Mouse (Mus musculus) CH12.LX (cell line): ENCODE data around the gene Anxa3. TPM values are rescaled to one million over a fixed set of nuclear protein-coding genes. Genes with fewer than 3 reads are reported as not detected.

Experiments used
- DNase-seq: peaks from one replicate; pipeline ENCODE4 v3.0.0-alpha.2; 2013; ENCODE audit errors: extremely low read depth
- H3K27ac ChIP-seq: 2 replicates; pipeline ENCODE4 v1.5.1; 2012; ENCODE audit warnings: low read depth, mild to moderate bottlenecking, control low read depth, moderate library complexity; ENCODE audit not compliant: insufficient read depth
- H3K27me3 ChIP-seq: replicated peaks from 2 replicates; pipeline ENCODE3; 2012; ENCODE audit warnings: inconsistent platforms
- H3K36me3 ChIP-seq, 2 experiments: replicated peaks in 1 of 2; 2 replicates each; pipeline versions ENCODE3 to v1.6.1; 2012; ENCODE audit warnings: inconsistent platforms in 1 of 2, low read length in 1 of 2, mild to moderate bottlenecking in 1 of 2, mixed read lengths in 1 of 2, moderate library complexity in 1 of 2; ENCODE audit not compliant: control insufficient read depth in 1 of 2, insufficient read depth in 1 of 2
- H3K4me1 ChIP-seq, 2 experiments: 2 replicates each; pipeline ENCODE4 v1.6.1; 2012; ENCODE audit warnings: inconsistent platforms in 1 of 2, moderate library complexity in 1 of 2; ENCODE audit not compliant: insufficient read depth in 2 of 2, control insufficient read depth in 1 of 2
- H3K4me2 ChIP-seq: 2 replicates; pipeline ENCODE4 v1.6.1; 2012; ENCODE audit warnings: low read depth, mild to moderate bottlenecking, control low read depth; ENCODE audit not compliant: poor library complexity, insufficient read depth, severe bottlenecking
- H3K4me3 ChIP-seq, 3 experiments: fragments of 150-350 bp in 1 of 3; sonication (generic) in 1 of 3; replicated peaks in 1 of 3; 2 replicates each; pipeline versions ENCODE3 to v1.5.1; 2011 to 2012; ENCODE audit warnings: low read depth in 2 of 3, low read length in 2 of 3, mild to moderate bottlenecking in 2 of 3, moderate library complexity in 2 of 3, control low read depth in 1 of 3, improper control_type of control experiment in 1 of 3, inconsistent platforms in 1 of 3, mixed read lengths in 1 of 3; ENCODE audit not compliant: poor library complexity in 1 of 3
- H3K79me2 ChIP-seq: replicated peaks from 2 replicates; pipeline ENCODE4 v1.6.1; 2012; ENCODE audit warnings: mild to moderate bottlenecking, moderate library complexity; ENCODE audit not compliant: control insufficient read depth, poor library complexity, insufficient read depth, severe bottlenecking; ENCODE audit errors: extremely low read depth
- H3K9ac ChIP-seq: 2 replicates; pipeline ENCODE4 v1.6.1; 2012; ENCODE audit warnings: low read depth, mild to moderate bottlenecking, control low read depth, moderate library complexity; ENCODE audit not compliant: insufficient read depth
- H3K9me3 ChIP-seq: replicated peaks from 2 replicates; pipeline ENCODE3; 2012; ENCODE audit warnings: low read length, inconsistent platforms, mixed read lengths
- BHLHE40 ChIP-seq: IDR thresholded peaks from 2 replicates; pipeline ENCODE4 v1.6.1; 2011; ENCODE audit warnings: mild to moderate bottlenecking, low read depth, low read length, improper control_type of control experiment
- CHD1 ChIP-seq: IDR thresholded peaks from 2 replicates; pipeline ENCODE4 v1.6.1; 2012; ENCODE audit warnings: low read depth, low read length, improper control_type of control experiment, inconsistent platforms
- CTCF ChIP-seq, 2 experiments: IDR thresholded peaks in 1 of 2; conservative IDR thresholded peaks in 1 of 2; 2 replicates each; pipeline ENCODE4 v1.5.1; 2011 to 2012; ENCODE audit warnings: low read depth in 2 of 2, low read length in 2 of 2, improper control_type of control experiment in 1 of 2, inconsistent platforms in 1 of 2, mild to moderate bottlenecking in 1 of 2, moderate library complexity in 1 of 2
- E2F4 ChIP-seq: IDR thresholded peaks from 2 replicates; pipeline ENCODE4 v1.6.1; 2011; ENCODE audit warnings: low read depth, low read length, improper control_type of control experiment; ENCODE audit not compliant: insufficient replicate concordance
- ELF1 ChIP-seq: IDR thresholded peaks from 2 replicates; pipeline ENCODE4 v1.6.1; 2014; ENCODE audit warnings: low read depth, mild to moderate bottlenecking, inconsistent platforms, low read length, improper control_type of control experiment
- EP300 ChIP-seq: IDR thresholded peaks from 2 replicates; pipeline ENCODE4 v1.6.1; 2011; ENCODE audit warnings: low read length, improper control_type of control experiment
- GABPA ChIP-seq: IDR thresholded peaks from 2 replicates; pipeline ENCODE4 v1.6.1; 2012; ENCODE audit warnings: low read depth, low read length, improper control_type of control experiment, inconsistent platforms; ENCODE audit not compliant: insufficient replicate concordance
- HCFC1 ChIP-seq: IDR thresholded peaks from 2 replicates; pipeline ENCODE4 v1.6.1; 2012; ENCODE audit warnings: low read depth, mild to moderate bottlenecking, inconsistent platforms, low read length, improper control_type of control experiment
- MAX ChIP-seq: IDR thresholded peaks from 2 replicates; pipeline ENCODE4 v1.6.1; 2011; ENCODE audit warnings: low read length, improper control_type of control experiment
- MAZ ChIP-seq: IDR thresholded peaks from 2 replicates; pipeline ENCODE4 v1.6.1; 2012; ENCODE audit warnings: low read depth, mild to moderate bottlenecking, inconsistent platforms, low read length, improper control_type of control experiment, moderate library complexity
- MXI1 ChIP-seq: IDR thresholded peaks from 2 replicates; pipeline ENCODE4 v1.6.1; 2011; ENCODE audit warnings: mild to moderate bottlenecking, low read depth, low read length, improper control_type of control experiment
- PAX5 ChIP-seq: IDR thresholded peaks from 2 replicates; pipeline ENCODE4 v1.6.1; 2012; ENCODE audit warnings: low read length, inconsistent platforms, mixed read lengths
- RCOR1 ChIP-seq: conservative IDR thresholded peaks from 2 replicates; pipeline ENCODE4 v1.6.1; 2012; ENCODE audit warnings: low read depth, mild to moderate bottlenecking, inconsistent platforms, low read length, improper control_type of control experiment
- SIN3A ChIP-seq: IDR thresholded peaks from 2 replicates; pipeline ENCODE4 v1.6.1; 2012; ENCODE audit warnings: low read length, improper control_type of control experiment, inconsistent platforms
- SMC3 ChIP-seq: IDR thresholded peaks from 2 replicates; pipeline ENCODE4 v1.6.1; 2011; ENCODE audit warnings: low read depth, low read length, improper control_type of control experiment
- TCF12 ChIP-seq: IDR thresholded peaks from 2 replicates; pipeline ENCODE4 v1.6.1; 2014; ENCODE audit warnings: low read depth, mild to moderate bottlenecking, inconsistent platforms, low read length, improper control_type of control experiment
- UBTF ChIP-seq: IDR thresholded peaks from 2 replicates; pipeline ENCODE4 v1.6.1; 2012; ENCODE audit warnings: low read depth, mild to moderate bottlenecking, inconsistent platforms, low read length, improper control_type of control experiment, moderate library complexity
- USF1 ChIP-seq: IDR thresholded peaks from 2 replicates; pipeline ENCODE4 v1.6.1; 2014; ENCODE audit warnings: low read depth, mild to moderate bottlenecking, inconsistent platforms, low read length, improper control_type of control experiment
- ZKSCAN1 ChIP-seq: IDR thresholded peaks from 2 replicates; pipeline ENCODE4 v1.6.1; 2012; ENCODE audit warnings: low read depth, inconsistent platforms, low read length, improper control_type of control experiment, borderline replicate concordance
- ZMIZ1 ChIP-seq: IDR thresholded peaks from 2 replicates; pipeline ENCODE4 v1.6.1; 2012; ENCODE audit warnings: low read depth, mild to moderate bottlenecking, inconsistent platforms, low read length, improper control_type of control experiment
- dilution Hi-C: fragments of 300-500 bp; cut with MboI; formaldehyde crosslinking; loops from 2 replicates; pipeline ENCODE4 v1.14.3; 2020; ENCODE audit warnings: low sequenced_read_pairs; ENCODE audit not compliant: extremely low pct_unique_long_range_greater_than_20kb, extremely low pct_ligation_motif_present
- in situ Hi-C: fragments of 300-500 bp; cut with MboI; formaldehyde crosslinking; loops from 3 replicates; pipeline ENCODE4 v1.14.3; 2019; ENCODE audit warnings: low sequenced_read_pairs, low pct_ligation_motif_present, low pct_unique_long_range_greater_than_20kb, mixed read lengths
- polyA plus RNA-seq: library from polyadenylated mRNA; unstranded; fragments of >175 nt; gene quantifications from 2 replicates; pipeline ENCODE4 v1.2.1, GENCODE M21; 2012; ENCODE audit warnings: low read depth; ENCODE audit not compliant: insufficient read length
- total RNA-seq, 2 experiments: library from RNA; depleted of rRNA; stranded (reverse); fragments of 300-350 nt in 1 of 2; fragments of >200 nt in 1 of 2; gene quantifications; 2 replicates each; pipeline ENCODE4 v1.2.3; 2012 to 2014

The Anxa3 gene
- total and polyA plus RNA-seq, 3 experiments: 1.4 TPM; not detected in 2

DNA sequence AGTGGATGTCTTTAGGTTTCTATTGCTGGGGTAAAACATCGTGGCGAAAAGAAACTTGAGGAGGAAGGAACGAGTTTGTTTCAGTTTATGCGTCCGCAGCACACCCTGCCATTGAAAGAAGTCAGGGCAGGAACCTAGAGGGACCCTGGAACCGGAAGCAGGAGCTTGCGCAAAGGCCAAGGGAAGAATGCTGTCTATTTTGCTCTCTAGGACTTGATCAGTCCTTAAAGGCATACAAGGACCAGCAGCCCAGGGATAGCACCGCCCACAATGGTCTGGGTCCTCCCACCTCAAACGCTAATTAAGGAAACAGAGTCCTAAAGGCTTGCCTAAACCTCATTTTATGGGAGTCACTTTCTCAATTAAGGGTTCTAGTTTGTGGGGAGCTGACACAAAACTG lies 717 bp upstream of the Anxa3 start:
- Histone ChIP-seq H3K27me3 (no peaks in the 10 kb centered on the region), H3K4me2 (peak overlapping the region; percentile 98), H3K9ac (peak overlapping the region; percentile 5; the same call in 1 of the 2 replicates), H3K27ac (no peak overlapping the region), H3K4me1 (peaks cover 0 to 6% of the 10 kb centered on the region in 2 experiments; a peak in 1 of 4 replicates), H3K79me2 (no peaks in the 10 kb centered on the region), H3K4me3 (peak overlapping the region in 2 of 3 experiments; percentile 28 to 39), H3K36me3 (no peaks in the 10 kb centered on the region), H3K9me3 (no peaks in the 10 kb centered on the region)
- dilution Hi-C loops (no loop called here), in situ Hi-C loops (no loop called here)
- TF ChIP-seq TCF12 (no peak), CTCF (conservative IDR thresholded peaks at IDR 0.05 in 1 of 2, IDR thresholded peaks at IDR 0.05 in 1 of 2; ENCODE audit: low read depth in 2 of 2, low read length in 2 of 2) (no peak), ZMIZ1 (no peak), SIN3A (peak; percentile 14; the same call in 1 of the 2 replicates), MXI1 (no peak), ELF1 (peak; percentile 62), USF1 (no peak), CHD1 (no peak), HCFC1 (0 out of 2 replicates have a peak, but pooled peaks have one; percentile 15)
- no peak for DNase-seq

DNA sequence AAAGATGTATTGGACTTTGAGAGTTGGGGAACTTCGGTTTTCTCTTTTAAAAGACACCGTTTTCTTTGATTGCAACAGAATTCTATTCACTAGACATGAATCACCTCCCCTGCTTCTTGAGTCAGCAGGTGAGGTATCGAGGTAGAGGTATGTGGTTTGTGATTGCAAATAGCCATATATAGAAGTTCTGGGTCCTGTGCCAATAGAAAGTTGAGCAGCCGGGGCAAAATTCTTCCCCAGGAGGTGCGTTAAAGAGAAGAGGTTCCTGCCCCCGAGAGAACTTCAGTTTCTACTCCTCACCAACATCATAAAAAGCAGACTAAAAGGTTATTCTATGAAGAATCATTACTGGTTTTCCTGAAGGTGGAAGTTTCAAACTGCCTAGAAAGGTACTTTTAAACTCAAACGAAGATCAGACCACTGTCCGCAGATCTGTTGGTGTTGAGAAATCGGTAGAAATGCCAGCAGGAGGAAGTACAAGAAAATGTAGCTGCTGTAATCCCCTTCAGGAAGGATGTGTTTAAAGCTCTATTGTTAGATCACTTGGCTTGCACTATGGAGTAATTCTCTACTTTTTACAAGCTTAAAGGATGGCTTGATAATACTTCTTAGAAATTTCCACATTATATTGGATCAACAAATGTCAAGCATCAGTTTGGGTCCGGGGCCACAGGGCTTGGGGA lies 955 bp downstream of the Anxa3 start:
- no peak for TF ChIP-seq MAZ
- TF ChIP-seq RCOR1: no peak
- TF ChIP-seq MAX: no peak
- no peak for TF ChIP-seq E2F4
- no peak for TF ChIP-seq PAX5
- TF ChIP-seq EP300: no peak
- TF ChIP-seq UBTF: no peak
- no peak for TF ChIP-seq BHLHE40
- TF ChIP-seq SMC3: no peak
- no peak for TF ChIP-seq SIN3A
- no peak for TF ChIP-seq ZKSCAN1
- no peak for TF ChIP-seq CTCF (conservative IDR thresholded peaks at IDR 0.05 in 1 of 2, IDR thresholded peaks at IDR 0.05 in 1 of 2; ENCODE audit: low read depth in 2 of 2, low read length in 2 of 2)
- TF ChIP-seq GABPA: no peak
- H3K4me1 ChIP-seq: peaks cover 0 to 6% of the 10 kb centered on the region in 2 experiments; a peak in 1 of 4 replicates
- H3K79me2 ChIP-seq: no peaks in the 10 kb centered on the region
- H3K9me3 ChIP-seq: no peaks in the 10 kb centered on the region
- no peak for DNase-seq
- dilution Hi-C loops: no loop called here
- H3K9ac ChIP-seq: no peak overlapping the region
- H3K4me3 ChIP-seq: no peak overlapping the region
- in situ Hi-C loops: no loop called here
- H3K36me3 ChIP-seq: no peaks in the 10 kb centered on the region
- H3K27ac ChIP-seq: no peak overlapping the region
- no peaks in the 10 kb centered on the region for H3K27me3 ChIP-seq
- peak overlapping the region; percentile 98 for H3K4me2 ChIP-seq
